Mouse (Mus musculus) adrenal gland (tissue): ENCODE results near the gene Pcgf1.

ENCODE experiments used
- intact Hi-C: fragments of 180-260 bp; cut with DNase I; formaldehyde crosslinking; loops from one replicate; pipeline ENCODE4 v1.15.1; 2025
- microRNA-seq, 2 experiments: library from miRNA; unstranded; fragments of <30 nt; microRNA quantifications; one replicate each; pipeline ENCODE4; 2019

Gene Pcgf1

DNA sequence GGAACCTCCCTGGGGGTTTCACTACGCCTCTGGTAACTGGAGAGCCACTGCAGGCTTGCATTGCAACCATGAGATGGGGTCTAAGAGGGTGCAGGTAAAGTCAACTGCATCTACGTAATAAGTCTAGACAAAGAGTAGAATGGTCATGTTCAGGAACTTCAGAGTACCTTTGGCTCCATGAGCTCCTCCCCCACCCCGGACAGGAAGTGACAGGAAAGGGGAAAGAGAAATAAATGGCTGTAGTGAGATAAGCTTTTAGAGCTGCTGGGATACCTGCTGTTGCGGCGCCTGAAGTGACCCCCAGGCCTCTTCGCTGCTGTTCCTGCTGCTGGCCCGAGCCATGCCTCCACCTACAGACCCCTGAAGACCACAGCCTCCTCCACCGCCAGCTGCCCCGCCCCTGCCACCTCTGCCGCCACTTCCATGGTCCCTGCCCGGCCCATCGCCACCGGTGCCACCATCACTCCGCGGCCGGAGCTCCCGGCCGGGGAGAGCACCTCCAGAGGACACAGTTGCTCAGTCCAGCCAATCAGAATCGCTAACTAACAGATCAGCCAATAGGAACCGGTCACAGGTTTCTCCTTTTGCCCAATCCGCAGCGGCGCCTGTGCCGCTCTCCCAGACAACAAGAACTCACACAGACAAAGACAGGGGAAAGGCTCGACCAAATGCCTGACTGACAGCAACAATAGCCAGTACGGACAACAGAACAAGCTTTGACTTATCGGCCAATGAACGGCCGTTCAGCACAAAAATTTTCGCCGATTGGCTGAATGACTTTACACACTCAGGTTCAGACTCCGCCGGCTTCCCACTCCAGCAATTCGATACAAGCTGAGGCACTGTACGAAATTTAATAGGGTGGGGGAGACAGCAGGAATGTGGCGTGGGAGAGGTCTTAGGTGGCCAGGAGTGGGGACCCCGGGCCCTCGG is 43.5 kb downstream of the Pcgf1 start, which contains the start of gene Wbp1:
Wbp1 (minus strand) TSS at position 630 of the 933 bp plus-strand sequence.
- intact Hi-C loops, result loop anchor here (5.0 kb wide), 1 partner anchor 36 kb away; the partner anchor contains the start of genes 1700003E16Rik and Wdr54

GRCm38 (mm10) chr6:83121863-83122710 is 44.4 kb downstream of the Pcgf1 start:
- intact Hi-C loops, result loop anchor here (5.0 kb wide), 1 partner anchor 35 kb away; the partner anchor contains the start of genes 1700003E16Rik and Wdr54

DNA sequence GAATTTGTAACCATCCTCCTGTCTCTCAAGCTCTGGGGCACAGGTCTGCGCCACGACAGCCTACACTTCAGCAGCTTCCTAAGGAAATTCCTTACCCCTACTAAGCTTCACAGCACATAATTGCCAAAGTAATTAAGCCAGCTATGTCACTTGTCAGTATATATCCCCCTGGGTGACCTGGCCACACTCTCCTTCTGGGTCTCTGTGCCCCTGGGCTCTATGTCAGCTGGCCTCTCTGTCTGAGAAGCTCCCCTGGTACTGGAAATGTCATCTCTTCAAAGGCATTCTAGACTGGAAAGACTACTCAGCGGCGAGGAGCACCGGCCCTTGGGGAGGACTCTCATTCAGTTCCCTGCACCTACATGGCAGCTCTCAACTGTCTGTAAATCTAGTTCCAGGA is 45.3 kb downstream of the Pcgf1 start:
- intact Hi-C loops, result loop anchor here (5.0 kb wide), 1 partner anchor 34 kb away; the partner anchor contains the start of genes 1700003E16Rik and Wdr54

- intact Hi-C loops, result loop anchor here (5.0 kb wide), 1 partner anchor 32 kb away; the partner anchor contains the start of genes 1700003E16Rik and Wdr54
Observed at GRCm38 (mm10) chr6:83124851-83125312, 47.2 kb downstream of the Pcgf1 start.

GRCm38 (mm10) chr6:83125331-83125730 is 47.7 kb downstream of the Pcgf1 start, which contains the start of gene Ino80b:
TSS of gene Ino80b (minus strand) at chr6:83125431.
- intact Hi-C loops, result no loop called here

GRCm38 (mm10) chr6:83127419-83127818 is 49.8 kb downstream of the Pcgf1 start:
- intact Hi-C loops, result no loop called here

Small RNA genes within 50 kb of the gene (microRNA-seq; reads per million reads assigned to microRNA genes)
- 0 reads per million in 2 experiments for gene Mir3470a
- gene Mir7040, result 0.37 to 0.46 reads per million in 2 experiments
